ENCODE assay signal across 47 mouse cellular contexts in genomic region chr2:89977709-89978108, GRCm38 (mm10). TPM values are rescaled to one million over a fixed set of nuclear protein-coding genes. Genes with fewer than 3 reads are reported as not detected.
"Had no signal": no experiment of that assay in that cellular context is flagged by ENCODE, and none has a peak within 500 bp of the region (broad histone marks: within the 10 kb centered on the region; RNA-seq: fewer than 3 reads in every experiment).

No protein-coding gene starts in this region.

- H3K4me2 ChIP-seq: limb, embryonic 12.5 days; limb, embryonic 13.5 days; limb, embryonic 15.5 days; liver, embryonic 11.5 days; liver, embryonic 12.5 days; liver, embryonic 13.5 days; liver, embryonic 15.5 days; lung, embryonic 14.5 days; lung, embryonic 15.5 days; midbrain, embryonic 11.5 days; midbrain, embryonic 12.5 days; midbrain, embryonic 13.5 days; midbrain, embryonic 15.5 days; neural tube, embryonic 12.5 days had no signal

- H3K9ac ChIP-seq: limb, embryonic 12.5 days; limb, embryonic 13.5 days; limb, embryonic 15.5 days; liver, embryonic 12.5 days; liver, embryonic 13.5 days; liver, embryonic 14.5 days; liver, embryonic 15.5 days; liver, postnatal 0 days; lung, embryonic 14.5 days; lung, embryonic 15.5 days; midbrain, embryonic 12.5 days; midbrain, embryonic 13.5 days; midbrain, embryonic 15.5 days; neural tube, embryonic 12.5 days had no signal

- H3K4me1 ChIP-seq: limb, embryonic 10.5 days; limb, embryonic 12.5 days; limb, embryonic 13.5 days; limb, embryonic 15.5 days; liver, embryonic 12.5 days; liver, embryonic 13.5 days; liver, embryonic 15.5 days; lung, embryonic 15.5 days; megakaryocyte, embryonic 14.5 days; midbrain, embryonic 10.5 days; midbrain, embryonic 12.5 days; midbrain, embryonic 13.5 days; midbrain, embryonic 15.5 days; neural tube, embryonic 12.5 days had no signal

- H3K4me3 ChIP-seq: limb, embryonic 10.5 days; limb, embryonic 12.5 days; limb, embryonic 13.5 days; limb, embryonic 15.5 days; liver, embryonic 12.5 days; liver, embryonic 13.5 days; liver, embryonic 15.5 days; lung, embryonic 15.5 days; megakaryocyte, embryonic 14.5 days; midbrain, embryonic 10.5 days; midbrain, embryonic 12.5 days; midbrain, embryonic 13.5 days; midbrain, embryonic 15.5 days; myocyte; neural tube, embryonic 12.5 days had no signal

- H3K27me3 ChIP-seq: limb, embryonic 12.5 days; limb, embryonic 13.5 days; limb, embryonic 15.5 days; liver, embryonic 12.5 days; liver, embryonic 13.5 days; liver, embryonic 15.5 days; lung, embryonic 15.5 days; megakaryocyte, embryonic 14.5 days; midbrain, embryonic 12.5 days; midbrain, embryonic 13.5 days; midbrain, embryonic 15.5 days; neural tube, embryonic 12.5 days had no signal

- H3K36me3 ChIP-seq: limb, embryonic 10.5 days; limb, embryonic 12.5 days; limb, embryonic 13.5 days; limb, embryonic 15.5 days; liver, embryonic 12.5 days; liver, embryonic 13.5 days; liver, embryonic 15.5 days; lung, embryonic 15.5 days; midbrain, embryonic 10.5 days; midbrain, embryonic 12.5 days; midbrain, embryonic 13.5 days; midbrain, embryonic 15.5 days; neural tube, embryonic 12.5 days had no signal

- H3K27ac ChIP-seq: limb, embryonic 10.5 days; limb, embryonic 12.5 days; limb, embryonic 13.5 days; limb, embryonic 15.5 days; liver, embryonic 12.5 days; liver, embryonic 13.5 days; liver, embryonic 14.5 days; liver, embryonic 15.5 days; lung, embryonic 15.5 days; macrophage; midbrain, embryonic 10.5 days; midbrain, embryonic 12.5 days; midbrain, embryonic 13.5 days; midbrain, embryonic 15.5 days; neural tube, embryonic 12.5 days had no signal

- H3K9me3 ChIP-seq: limb, embryonic 10.5 days; limb, embryonic 12.5 days; limb, embryonic 13.5 days; limb, embryonic 15.5 days; liver, embryonic 12.5 days; liver, embryonic 13.5 days; liver, embryonic 15.5 days; lung, embryonic 15.5 days; megakaryocyte, embryonic 14.5 days; midbrain, embryonic 10.5 days; midbrain, embryonic 12.5 days; midbrain, embryonic 13.5 days; midbrain, embryonic 15.5 days; neural tube, embryonic 12.5 days had no signal

- DNase-seq: left cerebral cortex, postnatal 4 days; liver; liver, embryonic 13.5 days; liver, postnatal 0 days; lung, adult 18-20 months; lung, adult 2 months; lung, embryonic 14.5 days; lung, postnatal 10 days; lung, postnatal 14 days; lung, postnatal 36 days; lung, postnatal 4 days; midbrain, embryonic 14.5 days had no signal

RNA-seq across cellular contexts. Expression of gene Olfr1260, which starts 3.6 kb away (rescaled TPM):
- total RNA-seq: left cerebral cortex, adult 8-10 months; left cerebral cortex, postnatal 10 days; left cerebral cortex, postnatal 14 days; left cerebral cortex, postnatal 25 days; left cerebral cortex, postnatal 4 days; liver, adult 2 months; megakaryocyte progenitor cell, adult 5-6 weeks; megakaryocyte, adult 5-6 weeks; megakaryocyte-erythroid progenitor cell, adult 5-6 weeks; midbrain, postnatal 0 days; monocyte, adult 5-6 weeks had no signal
- polyA plus RNA-seq: limb, embryonic 10.5 days; limb, embryonic 11.5 days; limb, embryonic 12.5 days; limb, embryonic 13.5 days; limb, embryonic 14.5 days; limb, embryonic 15.5 days; liver, adult 2 months; liver, embryonic 11.5 days; liver, embryonic 12.5 days; liver, embryonic 13.5 days; liver, embryonic 14.5 days; liver, embryonic 15.5 days; liver, embryonic 16.5 days; liver, postnatal 0 days; lung, adult 2 months; lung, embryonic 14.5 days; lung, embryonic 15.5 days; lung, embryonic 16.5 days; lung, postnatal 0 days; macrophage; midbrain, embryonic 10.5 days; midbrain, embryonic 11.5 days; midbrain, embryonic 12.5 days; midbrain, embryonic 13.5 days; midbrain, embryonic 14.5 days; midbrain, embryonic 15.5 days; midbrain, embryonic 16.5 days; midbrain, postnatal 0 days; neural tube, embryonic 11.5 days; neural tube, embryonic 12.5 days had no signal

RNA-seq across cellular contexts. Expression of gene Olfr1261, which starts 13.3 kb away (rescaled TPM):
- total RNA-seq: left cerebral cortex, adult 8-10 months; left cerebral cortex, postnatal 10 days; left cerebral cortex, postnatal 14 days; left cerebral cortex, postnatal 25 days; liver, adult 2 months; megakaryocyte progenitor cell, adult 5-6 weeks; megakaryocyte, adult 5-6 weeks; megakaryocyte-erythroid progenitor cell, adult 5-6 weeks; midbrain, postnatal 0 days; monocyte, adult 5-6 weeks had no signal
- polyA plus RNA-seq: limb, embryonic 10.5 days; limb, embryonic 11.5 days; limb, embryonic 12.5 days; limb, embryonic 13.5 days; limb, embryonic 14.5 days; limb, embryonic 15.5 days; liver, adult 2 months; liver, embryonic 11.5 days; liver, embryonic 12.5 days; liver, embryonic 13.5 days; liver, embryonic 14.5 days; liver, embryonic 15.5 days; liver, embryonic 16.5 days; liver, postnatal 0 days; lung, adult 2 months; lung, embryonic 14.5 days; lung, embryonic 15.5 days; lung, embryonic 16.5 days; lung, postnatal 0 days; macrophage; midbrain, embryonic 10.5 days; midbrain, embryonic 11.5 days; midbrain, embryonic 12.5 days; midbrain, embryonic 13.5 days; midbrain, embryonic 14.5 days; midbrain, embryonic 15.5 days; midbrain, embryonic 16.5 days; midbrain, postnatal 0 days; myocyte; neural tube, embryonic 11.5 days; neural tube, embryonic 12.5 days had no signal

RNA-seq across cellular contexts. Expression of gene Olfr1262, which starts 22.2 kb away (rescaled TPM):
- total RNA-seq: left cerebral cortex, adult 8-10 months; left cerebral cortex, postnatal 10 days; left cerebral cortex, postnatal 14 days; left cerebral cortex, postnatal 25 days; left cerebral cortex, postnatal 4 days; liver, adult 2 months; megakaryocyte progenitor cell, adult 5-6 weeks; megakaryocyte, adult 5-6 weeks; megakaryocyte-erythroid progenitor cell, adult 5-6 weeks; midbrain, postnatal 0 days; monocyte, adult 5-6 weeks had no signal
- polyA plus RNA-seq: limb, embryonic 10.5 days; limb, embryonic 11.5 days; limb, embryonic 12.5 days; limb, embryonic 13.5 days; limb, embryonic 14.5 days; limb, embryonic 15.5 days; liver, adult 2 months; liver, embryonic 11.5 days; liver, embryonic 12.5 days; liver, embryonic 13.5 days; liver, embryonic 14.5 days; liver, embryonic 15.5 days; liver, embryonic 16.5 days; liver, postnatal 0 days; lung, adult 2 months; lung, embryonic 14.5 days; lung, embryonic 15.5 days; lung, embryonic 16.5 days; lung, postnatal 0 days; macrophage; midbrain, embryonic 10.5 days; midbrain, embryonic 11.5 days; midbrain, embryonic 12.5 days; midbrain, embryonic 13.5 days; midbrain, embryonic 14.5 days; midbrain, embryonic 15.5 days; midbrain, embryonic 16.5 days; midbrain, postnatal 0 days; myocyte; neural tube, embryonic 11.5 days; neural tube, embryonic 12.5 days had no signal

RNA-seq across cellular contexts. Expression of gene Olfr1259, which starts 29.2 kb away (rescaled TPM):
- total RNA-seq: left cerebral cortex, adult 8-10 months; left cerebral cortex, postnatal 10 days; left cerebral cortex, postnatal 14 days; left cerebral cortex, postnatal 25 days; left cerebral cortex, postnatal 4 days; liver, adult 2 months; megakaryocyte progenitor cell, adult 5-6 weeks; megakaryocyte-erythroid progenitor cell, adult 5-6 weeks; midbrain, postnatal 0 days; monocyte, adult 5-6 weeks had no signal
- polyA plus RNA-seq: limb, embryonic 10.5 days; limb, embryonic 11.5 days; limb, embryonic 12.5 days; limb, embryonic 13.5 days; limb, embryonic 14.5 days; limb, embryonic 15.5 days; liver, adult 2 months; liver, embryonic 11.5 days; liver, embryonic 12.5 days; liver, embryonic 13.5 days; liver, embryonic 14.5 days; liver, embryonic 15.5 days; liver, embryonic 16.5 days; liver, postnatal 0 days; lung, adult 2 months; lung, embryonic 14.5 days; lung, embryonic 15.5 days; lung, embryonic 16.5 days; lung, postnatal 0 days; macrophage; midbrain, embryonic 10.5 days; midbrain, embryonic 11.5 days; midbrain, embryonic 12.5 days; midbrain, embryonic 13.5 days; midbrain, embryonic 14.5 days; midbrain, embryonic 15.5 days; midbrain, embryonic 16.5 days; midbrain, postnatal 0 days; neural tube, embryonic 11.5 days; neural tube, embryonic 12.5 days had no signal

RNA-seq across cellular contexts. Expression of gene Olfr1263, which starts 34.2 kb away (rescaled TPM):
- total RNA-seq: left cerebral cortex, adult 8-10 months; left cerebral cortex, postnatal 10 days; left cerebral cortex, postnatal 14 days; left cerebral cortex, postnatal 25 days; left cerebral cortex, postnatal 4 days; liver, adult 2 months; megakaryocyte progenitor cell, adult 5-6 weeks; megakaryocyte, adult 5-6 weeks; megakaryocyte-erythroid progenitor cell, adult 5-6 weeks; midbrain, postnatal 0 days; monocyte, adult 5-6 weeks had no signal
- polyA plus RNA-seq: limb, embryonic 10.5 days; limb, embryonic 11.5 days; limb, embryonic 12.5 days; limb, embryonic 13.5 days; limb, embryonic 14.5 days; limb, embryonic 15.5 days; liver, adult 2 months; liver, embryonic 11.5 days; liver, embryonic 12.5 days; liver, embryonic 13.5 days; liver, embryonic 14.5 days; liver, embryonic 15.5 days; liver, embryonic 16.5 days; liver, postnatal 0 days; lung, adult 2 months; lung, embryonic 14.5 days; lung, embryonic 15.5 days; lung, embryonic 16.5 days; lung, postnatal 0 days; macrophage; midbrain, embryonic 10.5 days; midbrain, embryonic 11.5 days; midbrain, embryonic 12.5 days; midbrain, embryonic 13.5 days; midbrain, embryonic 14.5 days; midbrain, embryonic 15.5 days; midbrain, embryonic 16.5 days; midbrain, postnatal 0 days; neural tube, embryonic 11.5 days; neural tube, embryonic 12.5 days had no signal
